Mouse (Mus musculus) ES-E14 (cell line): ENCODE data around the gene Abcc3. TPM values are rescaled to one million over a fixed set of nuclear protein-coding genes. Genes with fewer than 3 reads are reported as not detected.

Source experiments
- DNase-seq: peaks from one replicate; pipeline ENCODE4 v3.0.0-alpha.2; 2013; ENCODE audit warnings: low read depth, low spot score
- H3K27ac ChIP-seq: 2 replicates; pipeline ENCODE4 v1.5.1; 2012; ENCODE audit warnings: low read depth, mild to moderate bottlenecking, low read length, moderate library complexity, mixed read lengths; ENCODE audit not compliant: poor library complexity, insufficient read depth, severe bottlenecking
- H3K36me3 ChIP-seq: 2 replicates; pipeline ENCODE4 v1.6.1; 2012; ENCODE audit warnings: mild to moderate bottlenecking, low read length, moderate library complexity, mixed read lengths; ENCODE audit not compliant: control insufficient read depth, poor library complexity, insufficient read depth, severe bottlenecking
- H3K4me1 ChIP-seq, 2 experiments: fragments of 150-350 bp in 1 of 2; sonication (generic) in 1 of 2; 2 replicates each; pipeline ENCODE4 v1.6.1; 2012; ENCODE audit warnings: low read length in 2 of 2, mild to moderate bottlenecking in 1 of 2, mixed read lengths in 1 of 2; ENCODE audit not compliant: control insufficient read depth in 2 of 2, insufficient read depth in 2 of 2, poor library complexity in 1 of 2
- H3K4me3 ChIP-seq, 2 experiments: fragments of 150-350 bp in 1 of 2; sonication (generic) in 1 of 2; 2 replicates each; pipeline ENCODE4 v1.5.1; 2012; ENCODE audit warnings: low read length in 2 of 2, low read depth in 1 of 2, mild to moderate bottlenecking in 1 of 2, mixed read lengths in 1 of 2; ENCODE audit not compliant: insufficient read depth in 1 of 2, poor library complexity in 1 of 2, severe bottlenecking in 1 of 2
- H3K9ac ChIP-seq: 2 replicates; pipeline ENCODE4 v1.6.1; 2012; ENCODE audit warnings: low read depth, mild to moderate bottlenecking, low read length, mixed read lengths; ENCODE audit not compliant: poor library complexity, insufficient read depth, severe bottlenecking
- H3K9me3 ChIP-seq: fragments of 150-350 bp; sonication (generic); 2 replicates; pipeline ENCODE4 v1.6.1; 2012; ENCODE audit warnings: low read depth, mild to moderate bottlenecking, low read length; ENCODE audit not compliant: control insufficient read depth, insufficient read depth
- CHD2 ChIP-seq: IDR thresholded peaks from 2 replicates; pipeline ENCODE4 v1.6.1; 2014; ENCODE audit warnings: mild to moderate bottlenecking, low read depth, low read length, inconsistent platforms
- HCFC1 ChIP-seq: IDR thresholded peaks from 2 replicates; pipeline ENCODE4 v1.6.1; 2012; ENCODE audit warnings: low read length, inconsistent platforms, borderline replicate concordance; ENCODE audit not compliant: insufficient read depth
- MAFK ChIP-seq: IDR thresholded peaks from 2 replicates; pipeline ENCODE4 v1.6.1; 2014; ENCODE audit warnings: mild to moderate bottlenecking, low read depth, low read length, inconsistent platforms; ENCODE audit not compliant: insufficient read depth
- ZC3H11A ChIP-seq: IDR thresholded peaks from 2 replicates; pipeline ENCODE4 v1.6.1; 2012; ENCODE audit warnings: low read depth, mild to moderate bottlenecking, inconsistent platforms, low read length, borderline replicate concordance
- ZNF384 ChIP-seq: IDR thresholded peaks from 2 replicates; pipeline ENCODE4 v1.6.1; 2012; ENCODE audit warnings: low read depth, low read length, inconsistent platforms
- in situ Hi-C, 2 experiments: fragments of 600-800 bp; cut with MboI; formaldehyde crosslinking; loops; one replicate each; pipeline ENCODE4 v1.15.1; 2025; ENCODE audit warnings: low sequenced_read_pairs in 2 of 2, inconsistent platforms in 1 of 2; ENCODE audit not compliant: unreplicated experiment in 2 of 2
- total RNA-seq: library from RNA; depleted of rRNA; stranded (reverse); fragments of 300-350 nt; gene quantifications from 2 replicates; pipeline ENCODE4 v1.2.3, GENCODE M21; 2012; rRNA removed

The Abcc3 gene
- total RNA-seq, 1 experiment: 1.5 TPM

GRCm38 (mm10) chr11:94315308-94315707 is 77.5 kb downstream of the Abcc3 start:
- no peaks in the 10 kb centered on the region for H3K9me3 ChIP-seq
- TF ChIP-seq HCFC1 (no peak), ZC3H11A (no peak), MAFK (no peak), CHD2 (no peak), ZNF384 (no peak)
- H3K4me1 ChIP-seq: peaks cover 4 to 15% of the 10 kb centered on the region in 2 experiments
- DNase-seq: no peak
- H3K9ac ChIP-seq: no peak overlapping the region
- no peaks in the 10 kb centered on the region for H3K36me3 ChIP-seq
- H3K27ac ChIP-seq: no peak overlapping the region
- no peak overlapping the region for H3K4me3 ChIP-seq
- in situ Hi-C loops: no loop called here

GRCm38 (mm10) chr11:94314098-94314652 is 78.6 kb downstream of the Abcc3 start:
- TF ChIP-seq HCFC1: no peak
- no peak for TF ChIP-seq ZC3H11A
- TF ChIP-seq MAFK: no peak
- in situ Hi-C loops: no loop called here
- Histone ChIP-seq H3K4me1 (peaks cover 4 to 12% of the 10 kb centered on the region in 2 experiments), H3K9ac (no peak overlapping the region), H3K4me3 (no peak overlapping the region), H3K9me3 (no peaks in the 10 kb centered on the region), H3K36me3 (no peaks in the 10 kb centered on the region; the same call in 1 of the 2 replicates), H3K27ac (no peak overlapping the region)
- DNase-seq: no peak

GRCm38 (mm10) chr11:94312733-94313132 is 80.1 kb downstream of the Abcc3 start:
- no peak for DNase-seq
- Histone ChIP-seq H3K4me1 (peaks cover 4 to 9% of the 10 kb centered on the region in 2 experiments), H3K9me3 (no peaks in the 10 kb centered on the region), H3K4me3 (no peak overlapping the region), H3K36me3 (no peaks in the 10 kb centered on the region; the same call in 1 of the 2 replicates), H3K27ac (no peak overlapping the region), H3K9ac (no peak overlapping the region)
- TF ChIP-seq CHD2: no peak
- TF ChIP-seq MAFK: no peak
- no peak for TF ChIP-seq ZC3H11A
- no peak for TF ChIP-seq HCFC1
- TF ChIP-seq ZNF384: no peak
- in situ Hi-C loops: no loop called here

GRCm38 (mm10) chr11:94294996-94295845 is 97.6 kb downstream of the Abcc3 start:
- in situ Hi-C loops: no loop called here
- DNase-seq: no peak
- Histone ChIP-seq H3K9me3 (no peaks in the 10 kb centered on the region), H3K4me1 (no peaks in the 10 kb centered on the region), H3K27ac (no peak overlapping the region), H3K4me3 (no peak overlapping the region), H3K36me3 (peaks cover 36% of the 10 kb centered on the region), H3K9ac (no peak overlapping the region)
- TF ChIP-seq MAFK: no peak

Other genes starting within 250 kb of the Abcc3 start
- gene Tob1, start 181.5 kb downstream of the Abcc3 start, total RNA-seq: 10.8 and 11.3 TPM in 2 replicates
- 0.31 and 0.53 TPM in 2 replicates for gene Wfikkn2, start 147.0 kb downstream of the Abcc3 start, total RNA-seq
- 0.40 TPM in 1 of 2 replicates, not detected in the other for gene Gm21885, start 111.1 kb downstream of the Abcc3 start, total RNA-seq
- gene Luc7l3, start 71.0 kb downstream of the Abcc3 start, total RNA-seq: 60.3 and 66.8 TPM in 2 replicates
- gene Ankrd40, start 65.0 kb downstream of the Abcc3 start, total RNA-seq: 29.2 and 42.7 TPM in 2 replicates
- 1.6 and 2.2 TPM in 2 replicates for gene Cacna1g, start 81.2 kb upstream of the Abcc3 start, total RNA-seq
- gene Spata20, start 93.2 kb upstream of the Abcc3 start, total RNA-seq: 0.26 and 0.71 TPM in 2 replicates
- 0.48 and 1.7 TPM in 2 replicates for gene Epn3, start 107.0 kb upstream of the Abcc3 start, total RNA-seq
- 0.45 and 0.48 TPM in 2 replicates for gene Mycbpap, start 128.7 kb upstream of the Abcc3 start, total RNA-seq
- gene Rsad1, start 156.3 kb upstream of the Abcc3 start, total RNA-seq: 2.1 and 2.4 TPM in 2 replicates
- gene Chad, start 172.1 kb upstream of the Abcc3 start, total RNA-seq: 0.11 TPM in 1 of 2 replicates, not detected in the other
- 5.9 and 7.4 TPM in 2 replicates for gene Acsf2, start 208.9 kb upstream of the Abcc3 start, total RNA-seq
- gene Lrrc59, start 236.8 kb upstream of the Abcc3 start, total RNA-seq: 215 and 282 TPM in 2 replicates